Mouse (Mus musculus): ENCODE results near the gene Gm2115. TPM values are rescaled to one million over a fixed set of nuclear protein-coding genes. Genes with fewer than 3 reads are reported as not detected.

Gm2115 gene
- 0.04 and 0.11 TPM in 2 replicates for polyA plus RNA-seq (2016; fragmentation: Nextera tagmentation; extraction: Ambion mirVana)

DNA sequence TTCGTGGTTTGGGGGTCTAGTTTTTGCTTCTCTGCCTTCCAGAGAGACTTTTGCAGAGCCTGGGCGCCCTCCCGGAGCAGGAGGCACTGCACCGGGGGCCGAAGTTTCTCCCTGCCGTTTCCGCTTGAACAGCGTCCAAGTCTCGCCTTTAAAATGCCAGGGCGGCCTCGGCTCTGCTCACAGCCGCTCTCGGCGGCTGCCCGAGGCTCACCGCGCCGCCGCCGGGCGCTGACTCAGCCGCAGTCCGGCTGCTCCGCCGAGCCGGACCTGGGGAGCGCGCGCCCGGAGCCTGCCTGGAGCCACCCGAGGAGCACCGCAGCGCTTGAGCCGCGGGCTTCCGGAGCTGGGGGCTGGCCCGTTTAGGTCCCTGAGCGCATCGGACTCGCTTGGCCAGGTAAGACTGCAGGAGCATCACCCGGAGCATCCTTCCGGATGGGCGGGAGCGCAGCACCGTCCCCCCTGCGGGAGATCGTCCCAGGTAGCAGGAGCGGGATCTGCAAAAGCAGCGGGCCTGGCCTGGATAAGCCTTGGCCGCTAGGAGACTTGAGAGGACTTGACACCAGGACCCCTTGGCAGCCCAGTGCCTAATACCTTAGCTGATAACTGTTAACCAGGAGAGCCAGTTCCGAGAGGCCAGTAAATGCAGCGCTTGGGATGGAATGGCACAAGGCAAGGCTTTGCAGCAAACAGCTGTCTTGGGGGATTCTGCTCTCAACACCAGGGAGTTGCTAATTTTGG is at the start of gene Gm2115:
TSS of gene Gm2115 (plus strand) at position 159 of the 738 bp plus-strand sequence.
- Histone ChIP-seq H3K9ac (no peak within 1 kb of the TSS), H3K27me3 (replicated peaks) (peaks cover 35% of the 10 kb centered on the region), H3K4me1 (no peaks in the 10 kb centered on the region), H3K4me3 (peak within 1 kb of the TSS; percentile 23), H3K4me2 (peak within 1 kb of the TSS; percentile 47), H3K9me3 (replicated peaks) (no peaks in the 10 kb centered on the region), H3K36me3 (no peaks in the 10 kb centered on the region), H3K27ac (no peak within 1 kb of the TSS)
- ATAC-seq, result no peak
- WGBS (ENCODE audit: insufficient replicate concordance), result 3% methylated on average over 52 of the region's 52 CpGs

DNA sequence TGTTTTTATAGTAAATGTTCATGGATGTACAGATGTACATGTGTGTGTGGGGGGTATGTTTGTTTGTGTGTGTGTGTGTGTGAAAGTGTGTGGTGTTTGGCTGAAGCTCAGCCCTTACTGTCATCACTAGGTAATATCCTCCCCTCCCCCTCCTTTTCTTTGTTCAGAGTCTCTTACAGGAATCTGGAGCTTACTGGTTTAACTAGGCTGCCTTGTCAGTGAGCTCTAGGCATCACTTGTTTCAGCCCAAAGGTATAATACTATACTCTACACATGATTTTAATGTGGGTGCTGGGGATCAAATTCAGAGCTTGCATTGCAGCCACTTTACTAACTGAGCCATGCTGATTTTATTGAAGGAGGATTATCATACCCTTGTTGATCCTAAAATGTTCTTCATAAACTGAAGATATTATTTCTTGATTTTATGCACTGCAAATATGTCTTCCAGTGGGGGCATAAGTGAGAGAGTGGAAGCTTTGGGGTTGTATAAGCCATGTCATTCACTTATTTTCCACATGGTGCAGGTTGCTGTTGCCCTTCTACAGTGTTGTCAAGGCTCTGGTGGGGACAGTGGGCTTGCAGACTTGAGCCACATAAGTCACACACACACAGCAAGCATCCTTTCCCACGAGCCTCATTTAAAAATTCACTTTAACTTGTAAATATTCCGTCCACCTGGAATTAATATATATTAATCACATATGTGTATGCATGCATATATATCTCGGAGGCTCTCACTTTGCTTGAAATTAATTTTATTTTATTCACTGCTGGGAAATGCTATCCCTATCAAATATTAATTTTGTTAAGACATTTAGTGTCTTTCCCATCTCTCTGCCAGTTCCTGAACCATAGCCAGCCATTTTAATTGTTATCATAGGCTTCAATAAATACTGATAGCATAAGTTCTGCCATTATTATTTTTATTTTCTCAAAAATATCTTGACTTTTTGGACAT is 45.0 kb upstream of the Gm2115 start:
- no peak overlapping the region for H3K4me2 ChIP-seq
- no peak overlapping the region for H3K9ac ChIP-seq
- 45% methylated on average over 3 of the region's 3 CpGs for WGBS (ENCODE audit: insufficient replicate concordance)
- no peaks in the 10 kb centered on the region for H3K36me3 ChIP-seq
- no peaks in the 10 kb centered on the region for H3K9me3 ChIP-seq (replicated peaks)
- no peak for ATAC-seq
- no peaks in the 10 kb centered on the region for H3K27me3 ChIP-seq (replicated peaks)
- no peak overlapping the region for H3K4me3 ChIP-seq
- H3K27ac ChIP-seq, result no peak overlapping the region
- no peaks in the 10 kb centered on the region for H3K4me1 ChIP-seq

DNA sequence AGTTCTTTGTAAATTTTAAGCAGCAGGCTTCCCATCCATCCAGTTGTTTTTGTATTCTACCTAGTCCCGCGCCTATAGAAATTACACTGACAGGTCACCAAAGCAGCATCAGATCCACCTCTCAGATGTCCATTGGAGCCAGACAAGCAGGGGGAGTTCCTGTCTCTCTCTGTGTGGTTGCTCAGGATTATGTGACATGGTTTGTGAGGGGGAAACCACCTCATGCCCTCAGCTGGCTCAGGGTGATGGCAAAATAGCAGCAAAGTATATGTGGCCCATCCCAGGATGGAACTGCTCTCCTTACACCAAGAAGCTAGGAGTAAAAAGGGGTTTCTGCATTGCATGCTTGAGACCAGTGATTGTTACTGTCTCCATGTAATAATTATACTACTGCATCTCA is 42.3 kb upstream of the Gm2115 start:
- H3K4me3 ChIP-seq, result no peak overlapping the region
- 81% methylated on average over 2 of the region's 2 CpGs for WGBS (ENCODE audit: insufficient replicate concordance)
- no peaks in the 10 kb centered on the region for H3K27me3 ChIP-seq (replicated peaks)
- H3K9ac ChIP-seq, result no peak overlapping the region
- H3K9me3 ChIP-seq (replicated peaks), result no peaks in the 10 kb centered on the region
- no peaks in the 10 kb centered on the region for H3K4me1 ChIP-seq
- no peak overlapping the region for H3K4me2 ChIP-seq
- no peak for ATAC-seq
- H3K27ac ChIP-seq, result no peak overlapping the region
- no peaks in the 10 kb centered on the region for H3K36me3 ChIP-seq

DNA sequence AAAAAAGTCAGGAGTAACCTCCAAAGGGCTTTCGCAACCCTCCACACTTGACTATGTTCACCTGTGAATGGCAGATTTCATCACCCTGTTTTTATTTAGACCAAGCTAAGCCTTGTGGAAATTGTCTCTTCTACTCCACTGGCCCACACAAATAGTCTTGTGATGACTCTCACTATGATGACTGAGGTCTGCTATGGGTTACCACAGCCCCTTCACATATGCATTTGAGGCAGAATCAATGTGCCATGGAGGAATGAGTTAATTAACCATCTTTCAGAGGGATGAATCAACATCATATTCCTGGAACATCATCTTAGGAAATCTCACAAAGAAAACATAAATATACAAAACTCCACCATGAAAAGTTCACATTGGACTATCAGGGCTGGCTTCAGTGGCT is 25.6 kb upstream of the Gm2115 start:
- Histone ChIP-seq H3K27ac (no peak overlapping the region), H3K4me3 (no peak overlapping the region), H3K9ac (no peak overlapping the region), H3K4me2 (no peak overlapping the region), H3K27me3 (replicated peaks) (no peaks in the 10 kb centered on the region), H3K4me1 (no peaks in the 10 kb centered on the region), H3K36me3 (no peaks in the 10 kb centered on the region), H3K9me3 (replicated peaks) (no peaks in the 10 kb centered on the region)
- ATAC-seq, result no peak
- WGBS (ENCODE audit: insufficient replicate concordance), result 92% methylated on average over 1 of the region's 1 CpGs

DNA sequence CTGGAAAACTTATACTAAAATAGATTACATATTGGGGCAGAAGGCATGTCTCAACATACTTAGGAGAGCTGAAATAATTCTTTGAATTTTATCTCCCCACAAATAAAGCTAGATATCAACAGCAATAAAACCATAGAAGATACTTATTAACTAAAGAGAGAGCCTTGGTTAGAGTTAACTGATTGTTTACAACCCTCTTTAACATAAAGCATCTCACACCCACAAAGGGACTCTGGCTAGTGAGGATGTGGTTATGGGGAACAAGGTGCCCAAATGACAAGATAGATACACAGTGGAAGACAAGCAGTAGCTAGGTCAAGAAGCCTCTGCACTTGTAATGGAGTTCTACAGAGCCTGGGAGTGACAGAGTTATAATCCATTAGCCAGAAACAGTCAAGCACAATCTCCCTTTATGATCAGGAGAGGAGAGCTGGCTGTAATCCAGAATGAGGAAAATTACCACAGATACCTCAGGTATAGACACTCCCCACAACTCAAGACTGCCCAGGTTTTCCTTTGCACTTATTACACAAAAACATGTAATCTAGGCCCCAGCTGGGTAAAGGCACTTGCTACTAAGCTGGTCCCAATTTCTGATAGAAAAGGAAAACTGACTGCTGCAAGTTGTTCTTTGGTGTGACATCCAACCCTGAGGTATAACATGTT is 10.1 kb upstream of the Gm2115 start:
- Histone ChIP-seq H3K27ac (no peak overlapping the region), H3K9me3 (replicated peaks) (no peaks in the 10 kb centered on the region), H3K9ac (no peak overlapping the region), H3K4me1 (no peaks in the 10 kb centered on the region), H3K4me2 (no peak overlapping the region), H3K27me3 (replicated peaks) (no peaks in the 10 kb centered on the region), H3K4me3 (no peak overlapping the region), H3K36me3 (no peaks in the 10 kb centered on the region)
- no peak for ATAC-seq

DNA sequence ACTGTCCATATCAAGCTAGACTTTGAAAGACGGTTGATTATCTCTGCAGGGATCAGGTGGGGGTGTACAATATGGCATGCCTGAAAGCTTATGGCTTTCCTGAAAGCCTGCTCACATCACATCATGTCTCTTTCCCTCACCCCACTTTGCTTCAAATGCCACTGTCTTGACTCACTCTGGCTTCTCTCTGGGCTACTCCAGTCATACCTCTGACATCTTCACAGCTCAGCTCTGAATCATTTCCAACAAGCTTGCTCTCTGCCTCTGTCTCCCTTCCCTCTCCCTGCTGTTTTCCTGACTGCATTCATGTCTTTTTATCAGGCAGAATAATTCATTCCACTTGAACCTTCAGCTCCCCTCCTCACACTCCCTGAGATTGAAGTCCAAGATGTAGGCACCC is 7.4 kb upstream of the Gm2115 start:
- no peaks in the 10 kb centered on the region for H3K27me3 ChIP-seq (replicated peaks)
- 48% methylated on average over 1 of the region's 1 CpGs for WGBS (ENCODE audit: insufficient replicate concordance)
- no peak for ATAC-seq

DNA sequence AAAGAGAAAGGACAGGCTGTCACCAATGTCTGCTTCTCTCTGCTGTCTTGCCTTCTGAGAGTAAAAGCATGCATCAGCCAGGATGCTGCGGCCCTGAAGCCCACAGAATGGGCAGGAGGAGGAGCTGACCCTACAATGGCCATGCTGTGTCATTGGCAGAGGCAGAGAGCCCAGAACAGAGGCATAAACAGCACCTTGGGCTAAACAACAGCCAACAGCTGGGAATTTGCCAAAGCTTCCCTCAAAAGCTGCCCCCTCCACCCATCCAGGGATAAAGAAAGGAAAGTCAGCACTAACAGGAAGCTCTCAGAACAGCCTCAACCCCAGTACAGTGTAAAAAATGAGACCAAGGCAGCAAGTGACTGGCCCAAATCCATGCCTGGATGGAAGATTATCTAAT is 6.3 kb upstream of the Gm2115 start:
- no peak for ATAC-seq
- no peaks in the 10 kb centered on the region; the same call in 1 of the 2 replicates for H3K27me3 ChIP-seq (replicated peaks)
- no peak overlapping the region for H3K4me3 ChIP-seq
- H3K9me3 ChIP-seq (replicated peaks), result no peaks in the 10 kb centered on the region
- H3K4me1 ChIP-seq, result no peaks in the 10 kb centered on the region
- WGBS (ENCODE audit: insufficient replicate concordance), result 34% methylated on average over 1 of the region's 1 CpGs
- H3K4me2 ChIP-seq, result no peak overlapping the region
- H3K36me3 ChIP-seq, result no peaks in the 10 kb centered on the region
- no peak overlapping the region for H3K27ac ChIP-seq
- no peak overlapping the region for H3K9ac ChIP-seq

More for the DNA sequence above, 7.4 kb upstream of the Gm2115 start:
- Histone ChIP-seq H3K36me3 (no peaks in the 10 kb centered on the region), H3K4me1 (no peaks in the 10 kb centered on the region), H3K9ac (no peak overlapping the region), H3K27ac (no peak overlapping the region), H3K9me3 (replicated peaks) (no peaks in the 10 kb centered on the region), H3K4me2 (no peak overlapping the region), H3K4me3 (no peak overlapping the region)

DNA sequence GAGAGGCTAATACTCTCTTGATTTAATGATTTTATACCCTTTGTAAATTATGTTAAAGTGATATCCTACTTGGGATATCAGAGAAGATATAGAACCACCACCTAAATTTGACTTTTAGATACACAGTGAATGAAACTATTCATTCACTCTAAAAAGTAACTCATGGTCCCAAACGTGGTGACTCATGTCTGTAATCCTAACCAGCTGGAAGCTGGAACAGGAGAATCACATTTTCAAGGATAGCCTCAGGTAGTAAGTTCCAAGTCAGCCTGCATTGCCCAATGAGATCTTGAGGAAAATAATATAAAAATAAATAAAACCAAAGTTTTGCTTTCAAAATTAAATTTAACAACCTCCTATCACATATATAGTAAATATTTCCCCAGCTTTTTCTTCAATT is 2.6 kb upstream of the Gm2115 start:
- H3K36me3 ChIP-seq, result no peaks in the 10 kb centered on the region
- H3K27ac ChIP-seq, result no peak overlapping the region
- H3K9ac ChIP-seq, result no peak overlapping the region
- H3K4me2 ChIP-seq, result no peak overlapping the region
- ATAC-seq, result no peak
- H3K4me1 ChIP-seq, result no peaks in the 10 kb centered on the region
- no peak overlapping the region for H3K4me3 ChIP-seq
- no peaks in the 10 kb centered on the region for H3K9me3 ChIP-seq (replicated peaks)
- peaks cover 34% of the 10 kb centered on the region for H3K27me3 ChIP-seq (replicated peaks)
- WGBS (ENCODE audit: insufficient replicate concordance), result 25% methylated on average over 1 of the region's 1 CpGs

DNA sequence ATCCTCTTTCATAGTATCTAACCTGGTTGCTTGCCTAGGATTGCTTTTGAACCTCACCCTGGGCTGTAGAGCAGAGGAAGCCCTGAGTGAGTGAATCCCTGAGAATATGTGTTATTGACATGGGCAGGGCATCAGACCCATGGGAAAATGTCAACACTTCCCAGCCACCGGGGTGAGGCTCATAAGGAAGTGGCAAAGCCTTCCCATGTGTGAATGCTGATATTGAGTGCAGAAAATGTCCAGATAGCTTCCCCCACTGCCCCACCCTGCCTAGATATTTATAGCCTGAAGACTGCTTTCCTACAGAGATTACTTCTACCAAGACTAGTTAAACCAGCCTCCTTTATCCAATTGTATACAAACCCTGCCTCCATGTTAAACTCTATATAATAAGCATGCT is 4.0 kb downstream of the Gm2115 start:
- H3K4me1 ChIP-seq, result no peaks in the 10 kb centered on the region
- no peak overlapping the region for H3K4me3 ChIP-seq
- H3K9ac ChIP-seq, result no peak overlapping the region
- WGBS (ENCODE audit: insufficient replicate concordance), result 35% methylated on average over 1 of the region's 1 CpGs
- H3K4me2 ChIP-seq, result no peak overlapping the region
- H3K9me3 ChIP-seq (replicated peaks), result no peaks in the 10 kb centered on the region
- ATAC-seq, result no peak
- no peaks in the 10 kb centered on the region for H3K36me3 ChIP-seq
- H3K27me3 ChIP-seq (replicated peaks), result peaks cover 33% of the 10 kb centered on the region
- no peak overlapping the region for H3K27ac ChIP-seq

DNA sequence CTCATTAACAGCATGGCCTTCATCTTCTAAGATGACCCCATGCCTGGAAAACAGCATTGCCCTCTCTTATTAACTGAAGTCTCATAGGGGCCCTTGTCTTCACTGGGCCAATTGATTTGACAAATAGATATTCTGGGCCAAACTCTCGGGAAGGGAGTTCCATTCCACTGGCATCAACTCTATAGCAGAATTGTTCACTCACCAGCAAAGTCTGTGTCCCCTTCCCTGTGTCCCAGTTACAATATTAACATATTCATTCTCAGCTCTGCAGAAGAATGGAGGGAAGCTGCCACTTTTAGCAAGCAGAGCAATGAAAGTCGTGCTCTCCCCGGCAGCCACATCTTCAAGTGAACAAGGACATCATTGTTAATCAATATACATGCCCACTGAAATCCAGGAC is 5.9 kb downstream of the Gm2115 start:
- Histone ChIP-seq H3K9me3 (replicated peaks) (no peaks in the 10 kb centered on the region), H3K36me3 (no peaks in the 10 kb centered on the region), H3K27me3 (replicated peaks) (peaks cover 15% of the 10 kb centered on the region), H3K4me3 (no peak overlapping the region), H3K9ac (no peak overlapping the region), H3K4me1 (no peaks in the 10 kb centered on the region), H3K4me2 (no peak overlapping the region), H3K27ac (no peak overlapping the region)
- no peak for ATAC-seq
- 63% methylated on average over 3 of the region's 3 CpGs for WGBS (ENCODE audit: insufficient replicate concordance)

DNA sequence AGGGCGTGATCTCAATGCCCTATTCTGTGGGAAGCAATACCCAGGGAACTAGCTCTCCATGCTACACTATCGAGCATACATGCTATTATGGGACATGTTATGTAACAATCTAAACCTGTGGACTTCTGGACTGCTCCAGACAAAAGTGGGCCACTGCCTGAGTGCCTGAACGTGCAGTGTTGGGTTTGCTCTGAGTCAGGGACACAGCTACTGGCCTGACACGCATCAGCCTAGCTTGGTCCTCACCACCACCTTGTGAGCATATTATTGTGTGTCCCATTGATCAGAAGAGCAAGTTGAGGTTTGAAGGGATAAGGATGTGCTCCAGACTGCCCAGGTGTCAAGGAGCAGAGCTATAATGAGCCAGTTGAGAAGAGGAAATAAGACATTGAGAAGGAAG is 16.2 kb downstream of the Gm2115 start:
- Histone ChIP-seq H3K27ac (no peak overlapping the region), H3K4me2 (no peak overlapping the region), H3K9ac (no peak overlapping the region), H3K27me3 (replicated peaks) (no peaks in the 10 kb centered on the region), H3K36me3 (no peaks in the 10 kb centered on the region), H3K4me1 (no peaks in the 10 kb centered on the region), H3K4me3 (no peak overlapping the region), H3K9me3 (replicated peaks) (no peaks in the 10 kb centered on the region)
- no peak for ATAC-seq
- 52% methylated on average over 4 of the region's 4 CpGs for WGBS (ENCODE audit: insufficient replicate concordance)

DNA sequence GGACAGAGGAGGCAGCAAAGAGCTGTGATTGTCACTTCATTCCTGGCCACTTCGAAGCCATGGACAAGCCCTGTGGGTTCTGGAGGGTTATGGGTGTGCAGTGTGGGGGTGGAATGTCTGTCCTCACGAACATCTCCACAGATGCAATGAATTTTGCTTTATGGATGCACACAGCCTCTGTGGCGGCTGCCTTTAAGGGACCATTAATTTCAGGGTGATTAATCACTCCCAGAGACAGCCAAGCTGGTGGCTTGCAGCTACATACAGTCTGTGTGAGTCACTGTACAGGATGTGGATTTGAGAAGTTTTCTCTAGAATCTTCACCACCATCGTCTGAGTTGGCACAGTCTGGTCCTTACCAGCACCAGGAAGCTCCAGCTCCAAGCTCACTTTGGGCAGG is 17.9 kb downstream of the Gm2115 start:
- Histone ChIP-seq H3K36me3 (no peaks in the 10 kb centered on the region), H3K4me2 (no peak overlapping the region), H3K27me3 (replicated peaks) (no peaks in the 10 kb centered on the region), H3K27ac (no peak overlapping the region), H3K4me1 (no peaks in the 10 kb centered on the region), H3K9ac (no peak overlapping the region), H3K9me3 (replicated peaks) (no peaks in the 10 kb centered on the region), H3K4me3 (no peak overlapping the region)
- ATAC-seq, result no peak
- 50% methylated on average over 4 of the region's 4 CpGs for WGBS (ENCODE audit: insufficient replicate concordance)

All from liver, embryonic 12.5 days (tissue).